Mouse (Mus musculus) stomach, postnatal 0 days (tissue): Measurements from ENCODE around the gene Idh2.

Source experiments
- CTCF ChIP-seq: IDR thresholded peaks from 2 replicates; pipeline ENCODE4 v1.5.1; 2016; ENCODE audit warnings: antibody characterized with exemption, low read depth, mild to moderate bottlenecking, moderate library complexity
- EP300 ChIP-seq: optimal IDR thresholded peaks from 2 replicates; pipeline ENCODE3; 2016; ENCODE audit warnings: antibody characterized with exemption

GRCm38 (mm10) chr7:80063902-80064736, 51.1 kb downstream of the Idh2 start:
- TF ChIP-seq CTCF (no peak), EP300 (no peak)
